Mouse (Mus musculus) cortical plate, adult 2 months (tissue): ENCODE measurements around the gene Gng8. TPM values are rescaled to one million over a fixed set of nuclear protein-coding genes. Genes with fewer than 3 reads are reported as not detected.

Experiments
- H3K27ac ChIP-seq: fragments of 200-500 bp; 2 replicates; pipeline ENCODE4 v1.5.1; 2012; ENCODE audit warnings: low read length, control low read depth, inconsistent platforms; ENCODE audit not compliant: insufficient read depth
- H3K4me1 ChIP-seq: fragments of 200-500 bp; 2 replicates; pipeline ENCODE4 v1.6.1; 2011; ENCODE audit warnings: low read length; ENCODE audit not compliant: control insufficient read depth, insufficient read depth
- H3K4me3 ChIP-seq: fragments of 200-500 bp; 2 replicates; pipeline ENCODE4 v1.5.1; 2011; ENCODE audit warnings: mild to moderate bottlenecking, low read length, control low read depth; ENCODE audit not compliant: insufficient read depth
- CTCF ChIP-seq: fragments of 200-500 bp; IDR thresholded peaks from 2 replicates; pipeline ENCODE4 v1.5.1; 2011; ENCODE audit warnings: mild to moderate bottlenecking, control low read depth, low read length; ENCODE audit not compliant: insufficient read depth; ENCODE audit errors: extremely low read depth
- POLR2A ChIP-seq: fragments of 200-500 bp; IDR thresholded peaks from 2 replicates; pipeline ENCODE4 v1.6.1; 2011; ENCODE audit warnings: mild to moderate bottlenecking, low read length, control low read depth; ENCODE audit not compliant: insufficient read depth; ENCODE audit errors: extremely low read depth
- polyA plus RNA-seq: library from polyadenylated mRNA; depleted of rRNA; stranded (reverse); fragments of >200 nt; gene quantifications from 2 replicates; pipeline ENCODE4 v1.2.3, GENCODE M21; 2012; rRNA removed

Gng8 gene
- polyA plus RNA-seq = 8.3 and 10.9 TPM in 2 replicates

DNA sequence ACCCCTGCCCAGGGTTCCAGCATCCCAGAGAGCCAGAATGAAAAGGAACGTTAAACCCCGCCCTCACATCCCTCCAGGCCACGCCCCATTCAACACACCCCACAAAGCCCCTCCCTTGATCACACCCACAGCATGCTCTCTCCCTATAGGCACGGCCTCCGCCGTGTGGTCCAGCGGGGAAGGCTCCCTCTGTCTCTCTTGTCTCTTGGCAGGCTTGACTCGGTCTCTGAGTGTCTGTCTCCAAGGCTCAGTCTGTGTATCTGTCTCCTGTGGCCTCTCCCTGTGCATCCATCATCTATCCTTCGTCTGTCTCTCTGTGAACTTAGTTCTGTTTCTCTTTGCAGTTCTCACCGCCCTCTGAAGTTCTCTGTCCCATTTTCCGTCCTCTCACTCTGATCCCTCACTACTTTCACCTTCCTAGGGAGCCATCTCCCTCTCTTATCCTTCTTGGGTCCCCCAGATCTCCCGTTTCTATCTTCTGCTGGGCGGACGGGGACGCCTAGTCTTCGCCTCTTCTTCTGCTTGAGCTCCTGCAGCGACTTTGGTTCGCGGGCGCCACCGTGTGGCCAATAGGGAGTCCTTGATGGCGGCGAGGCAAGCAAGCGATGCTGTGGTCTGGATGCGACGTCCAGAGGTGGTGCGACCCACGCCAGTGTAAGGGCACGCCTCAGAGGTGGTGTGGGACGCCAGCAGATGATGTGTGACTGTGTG, at the start of gene Gng8:
Gene Gng8 (plus strand): TSS at position 146 of the 711 bp plus-strand sequence.
- Histone ChIP-seq H3K4me3 (no peak within 1 kb of the TSS), H3K4me1 (no peaks in the 10 kb centered on the region), H3K27ac (no peak within 1 kb of the TSS)
- TF ChIP-seq CTCF (peak; percentile 71), POLR2A (0 out of 2 replicates have a peak, but pooled peaks have one; percentile 19)

DNA sequence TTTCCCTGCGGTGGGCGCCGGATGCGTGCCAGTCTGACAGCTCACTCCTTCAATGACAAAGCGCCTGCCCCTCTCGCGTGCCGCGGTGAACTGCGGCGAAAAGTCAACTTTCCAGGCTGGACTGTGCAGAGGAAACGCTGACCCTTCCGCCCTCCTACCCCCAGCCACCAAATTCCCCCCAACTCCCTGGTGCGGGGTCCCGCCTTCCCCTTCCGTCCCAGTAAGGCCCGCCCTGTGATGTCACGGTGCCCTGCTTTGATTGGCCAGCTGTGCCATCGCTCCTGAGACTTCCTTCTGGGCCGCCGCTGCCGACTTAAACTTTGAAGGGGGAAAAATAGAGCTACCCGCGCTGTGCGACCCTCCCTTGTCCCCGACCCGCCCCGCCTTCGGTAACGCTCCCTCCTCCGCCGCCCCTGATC, 48.9 kb upstream of the Gng8 start, which contains the start of gene Prkd2:
Gene Prkd2 (plus strand): TSS at position 258 of the 419 bp plus-strand sequence.
- H3K4me1 ChIP-seq = 0 out of 2 replicates have a peak, but pooled peaks cover 2% of the 10 kb centered on the region

GRCm38 (mm10) chr7:16843441-16844171, 48.0 kb upstream of the Gng8 start:
- Histone ChIP-seq H3K4me3 (peak overlapping the region; percentile 48), H3K4me1 (0 out of 2 replicates have a peak, but pooled peaks cover 2% of the 10 kb centered on the region), H3K27ac (peak overlapping the region; percentile 87)
- no peak for TF ChIP-seq POLR2A
- TF ChIP-seq CTCF = no peak

More for the DNA sequence above, 48.9 kb upstream of the Gng8 start, which contains the start of gene Prkd2:
- Histone ChIP-seq H3K4me3 (peak within 1 kb of the TSS; percentile 48), H3K27ac (peak within 1 kb of the TSS; percentile 87)
- peak; percentile 48; the same call in 1 of the 2 replicates for TF ChIP-seq POLR2A
- no peak for TF ChIP-seq CTCF

- peak overlapping the region; percentile 4 for H3K27ac ChIP-seq
These were observed 46.9 kb upstream of the Gng8 start for GRCm38 (mm10) chr7:16844696-16845071.

GRCm38 (mm10) chr7:16845072-16845819, 46.3 kb upstream of the Gng8 start:
- Histone ChIP-seq H3K4me3 (peak overlapping the region; percentile 19; the same call in 1 of the 2 replicates), H3K27ac (peak overlapping the region; percentile 4), H3K4me1 (0 out of 2 replicates have a peak, but pooled peaks cover 2% of the 10 kb centered on the region)
- TF ChIP-seq CTCF = no peak
- TF ChIP-seq POLR2A = no peak

More at GRCm38 (mm10) chr7:16844696-16845071, 46.9 kb upstream of the Gng8 start:
- Histone ChIP-seq H3K4me1 (0 out of 2 replicates have a peak, but pooled peaks cover 2% of the 10 kb centered on the region), H3K4me3 (0 out of 2 replicates have a peak overlapping the region, but pooled peaks have one; percentile 19)
- TF ChIP-seq CTCF (no peak), POLR2A (no peak)

- Histone ChIP-seq H3K4me1 (0 out of 2 replicates have a peak, but pooled peaks cover 2% of the 10 kb centered on the region), H3K4me3 (no peak overlapping the region), H3K27ac (no peak overlapping the region)
- TF ChIP-seq CTCF = no peak
- TF ChIP-seq POLR2A = no peak
These were observed 45.8 kb upstream of the Gng8 start for GRCm38 (mm10) chr7:16845820-16846167.

GRCm38 (mm10) chr7:16846775-16847174, 44.8 kb upstream of the Gng8 start:
- no peak overlapping the region for H3K27ac ChIP-seq
- TF ChIP-seq CTCF = no peak
- H3K4me3 ChIP-seq = no peak overlapping the region
- 0 out of 2 replicates have a peak, but pooled peaks cover 2% of the 10 kb centered on the region for H3K4me1 ChIP-seq

DNA sequence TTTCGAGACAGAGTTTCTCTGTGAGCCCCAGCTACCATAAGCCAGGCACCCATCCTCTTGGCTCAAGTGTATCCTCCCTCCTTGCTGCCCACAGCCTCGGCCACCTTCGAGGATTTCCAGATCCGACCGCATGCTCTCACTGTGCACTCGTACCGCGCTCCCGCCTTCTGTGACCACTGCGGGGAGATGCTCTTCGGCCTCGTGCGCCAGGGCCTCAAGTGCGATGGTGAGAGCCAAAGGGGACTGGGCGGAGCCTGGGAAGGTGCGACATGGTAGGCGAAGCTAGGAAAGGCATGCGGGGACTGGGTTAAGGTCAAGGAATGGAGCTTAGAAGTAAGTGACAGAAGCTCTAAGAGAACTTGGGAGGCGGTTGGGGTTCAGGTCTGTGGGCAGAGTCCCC, 44.1 kb upstream of the Gng8 start:
- no peak for TF ChIP-seq CTCF
- no peak for TF ChIP-seq POLR2A
- H3K4me1 ChIP-seq = no peaks in the 10 kb centered on the region
- no peak overlapping the region for H3K27ac ChIP-seq
- no peak overlapping the region for H3K4me3 ChIP-seq

DNA sequence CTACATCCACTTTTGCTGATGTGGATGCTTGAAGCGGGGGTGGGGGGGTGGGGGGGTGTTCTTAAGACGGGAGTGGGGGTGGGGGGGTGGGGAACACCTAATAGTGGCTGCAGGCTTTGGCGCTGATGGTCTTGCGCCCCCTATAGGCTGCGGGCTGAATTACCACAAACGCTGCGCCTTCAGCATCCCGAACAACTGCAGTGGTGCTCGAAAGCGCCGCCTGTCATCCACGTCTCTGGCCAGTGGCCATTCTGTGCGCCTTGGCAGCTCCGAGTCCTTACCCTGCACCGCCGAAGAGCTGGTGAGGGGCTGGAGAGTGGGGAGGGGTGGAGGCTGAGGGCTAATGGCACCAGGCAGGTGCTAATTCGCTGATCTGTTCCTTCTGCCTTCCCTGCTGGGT, 43.0 kb upstream of the Gng8 start:
- H3K4me3 ChIP-seq = no peak overlapping the region
- no peak overlapping the region for H3K27ac ChIP-seq
- no peaks in the 10 kb centered on the region for H3K4me1 ChIP-seq
- TF ChIP-seq POLR2A = no peak
- peak; percentile 52 for TF ChIP-seq CTCF
